Mouse (Mus musculus): ENCODE measurements at regions not wholly inside any gene's neighbourhood (a gene's known extent, or its start where the extent isn't known, plus 50 kb on each side); places are given as distances from the start of the nearest gene placed in this dataset.

DNA sequence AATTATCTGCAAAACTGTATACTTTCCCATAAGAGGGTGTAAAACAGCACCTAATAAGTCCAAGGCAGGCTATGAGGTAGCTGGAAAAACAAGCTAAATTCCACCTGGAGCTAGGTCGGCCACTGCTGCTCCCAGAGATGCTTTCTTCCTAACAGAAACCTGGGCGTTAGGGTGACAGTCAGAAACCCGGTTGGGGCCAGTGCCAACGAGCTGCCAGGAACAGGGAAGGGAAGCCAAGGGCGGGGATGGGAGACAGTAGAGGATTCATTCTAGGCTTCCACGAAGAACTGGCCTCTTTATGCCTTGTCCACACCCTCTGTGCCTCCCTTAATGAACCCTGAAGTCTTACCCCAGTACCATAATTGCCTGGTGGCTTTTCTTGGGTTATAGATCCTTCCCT lies 198.9 kb upstream of the Egln3 start:
- no peak overlapping the region for H3K4me3 ChIP-seq
- no peak overlapping the region for H3K9ac ChIP-seq
- no peaks in the 10 kb centered on the region for H3K4me1 ChIP-seq (replicated peaks)
- no peak overlapping the region for H3K4me2 ChIP-seq
- H3K9me3 ChIP-seq, result no peaks in the 10 kb centered on the region
- WGBS, result 89% methylated on average over 6 of the region's 6 CpGs
- H3K36me3 ChIP-seq, result no peaks in the 10 kb centered on the region
- H3K27me3 ChIP-seq, result no peaks in the 10 kb centered on the region
- ATAC-seq (ENCODE audit: low read depth), result no peak
- H3K27ac ChIP-seq (replicated peaks), result no peak overlapping the region

DNA sequence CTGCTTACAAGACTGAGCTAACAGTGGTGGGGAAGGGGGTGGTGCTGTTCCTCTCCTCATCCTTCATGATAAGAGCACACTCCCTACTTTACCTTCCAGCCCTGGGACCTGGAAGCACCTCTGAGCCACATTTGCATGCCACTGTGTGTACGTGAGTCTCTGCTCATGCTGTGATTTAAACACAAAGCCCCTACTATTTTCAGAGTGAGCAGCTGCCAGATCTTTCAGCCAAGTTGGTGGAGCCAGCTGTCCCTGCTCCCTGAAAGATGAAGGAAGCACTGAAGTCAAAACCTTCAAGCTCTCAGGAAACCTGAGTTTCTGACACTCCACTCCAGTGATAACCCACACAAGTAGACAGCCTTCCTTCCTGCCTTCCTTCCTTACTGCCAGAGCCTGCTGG lies 198.0 kb upstream of the Egln3 start:
- WGBS, result 33% methylated on average over 1 of the region's 1 CpGs
- no peak for ATAC-seq (ENCODE audit: low read depth)
- Histone ChIP-seq H3K9me3 (no peaks in the 10 kb centered on the region), H3K27ac (replicated peaks) (no peak overlapping the region), H3K36me3 (no peaks in the 10 kb centered on the region), H3K4me1 (replicated peaks) (no peaks in the 10 kb centered on the region), H3K9ac (no peak overlapping the region), H3K27me3 (no peaks in the 10 kb centered on the region), H3K4me3 (no peak overlapping the region), H3K4me2 (no peak overlapping the region)

DNA sequence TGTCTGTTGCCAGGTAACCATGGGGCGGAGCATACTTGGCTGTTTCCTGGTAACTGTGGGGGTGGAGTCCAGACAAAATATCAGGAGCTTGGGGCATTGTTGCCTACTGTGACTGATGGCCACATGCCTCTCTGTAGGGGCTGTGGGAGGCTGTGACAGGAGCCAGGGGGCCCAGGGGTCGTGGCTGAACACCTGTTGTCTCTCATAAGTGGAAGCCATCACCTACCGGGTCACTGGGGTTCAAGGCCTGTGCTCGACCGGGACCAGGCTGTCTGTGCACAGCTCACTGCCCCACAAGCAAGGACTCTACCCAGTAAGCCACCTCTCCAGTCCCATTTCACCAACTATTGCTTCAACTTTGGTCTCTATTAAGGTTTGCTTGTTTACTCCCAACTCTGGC lies 196.4 kb upstream of the Egln3 start:
- no peak for ATAC-seq (ENCODE audit: low read depth)

DNA sequence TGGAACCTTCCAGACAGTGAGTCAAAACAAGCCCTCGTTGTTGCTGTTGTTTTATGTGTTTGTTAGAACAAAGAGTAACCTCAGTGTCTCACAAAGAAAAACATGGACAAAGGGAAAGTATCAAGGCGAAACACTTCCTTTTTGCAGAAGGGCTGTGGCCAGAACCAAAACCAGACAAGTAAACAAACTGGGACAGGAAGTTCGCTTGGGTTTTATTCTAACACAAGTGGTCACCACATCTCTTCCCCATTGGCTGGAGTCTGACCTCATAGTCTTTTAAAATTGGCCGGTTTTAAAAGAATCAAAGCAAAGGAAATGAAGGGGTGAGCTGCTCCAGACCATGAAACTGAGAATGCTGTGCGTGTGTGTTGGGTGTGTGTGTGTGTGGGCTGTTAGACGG lies 194.4 kb upstream of the Egln3 start:
- 81% methylated on average over 6 of the region's 6 CpGs for WGBS
- no peaks in the 10 kb centered on the region for H3K9me3 ChIP-seq
- H3K27ac ChIP-seq (replicated peaks), result no peak overlapping the region
- no peak overlapping the region for H3K4me2 ChIP-seq
- no peaks in the 10 kb centered on the region for H3K36me3 ChIP-seq
- no peak overlapping the region for H3K9ac ChIP-seq
- no peaks in the 10 kb centered on the region for H3K4me1 ChIP-seq (replicated peaks)
- ATAC-seq (ENCODE audit: low read depth), result no peak
- H3K4me3 ChIP-seq, result no peak overlapping the region
- H3K27me3 ChIP-seq, result no peaks in the 10 kb centered on the region

More for the DNA sequence above, 196.4 kb upstream of the Egln3 start:
- H3K36me3 ChIP-seq, result no peaks in the 10 kb centered on the region
- no peak overlapping the region for H3K27ac ChIP-seq (replicated peaks)
- 72% methylated on average over 5 of the region's 5 CpGs for WGBS
- H3K4me1 ChIP-seq (replicated peaks), result no peaks in the 10 kb centered on the region
- H3K4me3 ChIP-seq, result no peak overlapping the region
- no peak overlapping the region for H3K9ac ChIP-seq
- no peaks in the 10 kb centered on the region for H3K27me3 ChIP-seq
- H3K4me2 ChIP-seq, result no peak overlapping the region
- no peaks in the 10 kb centered on the region for H3K9me3 ChIP-seq

DNA sequence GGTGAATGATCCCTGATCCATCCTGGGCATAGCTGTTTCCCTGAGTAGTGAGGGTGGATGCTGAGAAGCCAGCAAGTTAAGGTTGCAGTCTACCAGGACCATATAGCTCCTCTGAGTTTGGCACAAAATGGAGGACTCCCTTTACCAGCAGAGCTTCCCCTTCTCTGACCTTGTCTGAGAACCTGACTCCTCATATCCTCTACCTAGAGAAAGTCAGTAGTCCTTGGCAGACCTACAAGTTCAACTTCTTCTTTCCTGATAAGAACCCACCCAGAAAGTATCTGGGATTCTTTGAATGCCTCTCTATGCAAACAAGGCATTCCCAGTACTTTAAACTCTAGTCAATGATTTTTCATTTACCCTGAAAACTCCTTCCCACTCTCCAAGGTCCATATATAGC lies 193.3 kb upstream of the Egln3 start:
- H3K27ac ChIP-seq (replicated peaks), result no peak overlapping the region
- no peaks in the 10 kb centered on the region for H3K9me3 ChIP-seq
- H3K4me1 ChIP-seq (replicated peaks), result no peaks in the 10 kb centered on the region
- no peak overlapping the region for H3K9ac ChIP-seq
- ATAC-seq (ENCODE audit: low read depth), result no peak
- H3K4me2 ChIP-seq, result no peak overlapping the region
- H3K27me3 ChIP-seq, result no peaks in the 10 kb centered on the region
- no peaks in the 10 kb centered on the region for H3K36me3 ChIP-seq
- no peak overlapping the region for H3K4me3 ChIP-seq

DNA sequence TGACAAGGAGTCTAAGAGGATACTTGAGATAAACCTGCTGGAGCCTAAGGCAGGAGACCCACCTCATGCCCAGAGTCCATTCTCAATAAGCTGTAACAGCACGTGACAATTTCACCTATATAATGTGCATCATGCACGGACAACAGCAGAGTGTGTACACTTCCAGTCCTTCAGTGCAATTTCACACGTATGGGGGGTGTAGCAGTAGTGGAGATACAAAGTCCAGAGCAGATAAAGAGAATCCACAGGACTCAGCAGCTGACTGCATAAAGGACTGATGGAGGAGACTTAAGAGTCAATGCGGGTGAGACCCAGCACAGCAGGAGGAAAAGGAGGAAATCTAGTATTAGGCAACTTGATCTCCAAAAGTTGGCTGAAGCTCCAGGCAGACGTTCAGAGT lies 192.7 kb upstream of the Egln3 start:
- ATAC-seq (ENCODE audit: low read depth), result no peak
- no peaks in the 10 kb centered on the region for H3K4me1 ChIP-seq (replicated peaks)
- no peaks in the 10 kb centered on the region for H3K9me3 ChIP-seq
- H3K9ac ChIP-seq, result no peak overlapping the region
- no peaks in the 10 kb centered on the region for H3K36me3 ChIP-seq
- H3K27ac ChIP-seq (replicated peaks), result no peak overlapping the region
- no peak overlapping the region for H3K4me3 ChIP-seq
- no peak overlapping the region for H3K4me2 ChIP-seq
- 83% methylated on average over 5 of the region's 5 CpGs for WGBS
- H3K27me3 ChIP-seq, result no peaks in the 10 kb centered on the region

DNA sequence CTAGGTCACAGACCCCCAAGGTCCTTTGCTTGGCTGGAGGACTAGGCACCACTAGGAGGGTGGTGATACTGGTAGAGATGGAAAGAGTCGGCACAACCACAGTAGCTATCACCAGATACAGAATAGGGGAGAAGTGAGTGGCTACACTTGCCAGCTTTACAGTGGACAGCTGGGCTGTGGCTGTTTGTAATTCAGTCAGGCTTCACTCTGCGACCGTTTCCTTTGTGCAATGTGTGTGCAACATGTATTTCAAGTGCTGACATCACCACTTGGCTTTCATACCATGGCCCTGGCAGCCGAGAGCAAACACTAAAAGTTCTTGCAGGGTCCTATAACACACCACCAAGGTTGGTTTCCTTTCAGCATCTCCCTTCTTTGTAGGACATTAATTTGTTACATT lies 181.7 kb upstream of the Egln3 start:
- no peaks in the 10 kb centered on the region for H3K9me3 ChIP-seq
- no peak for ATAC-seq (ENCODE audit: low read depth)
- no peak overlapping the region for H3K27ac ChIP-seq (replicated peaks)
- no peaks in the 10 kb centered on the region for H3K36me3 ChIP-seq
- H3K27me3 ChIP-seq, result no peaks in the 10 kb centered on the region
- H3K4me3 ChIP-seq, result no peak overlapping the region
- no peak overlapping the region for H3K9ac ChIP-seq
- no peak overlapping the region for H3K4me2 ChIP-seq
- 32% methylated on average over 4 of the region's 4 CpGs for WGBS
- 0 out of 2 replicates have a peak, but pooled peaks cover 5% of the 10 kb centered on the region for H3K4me1 ChIP-seq (replicated peaks)

DNA sequence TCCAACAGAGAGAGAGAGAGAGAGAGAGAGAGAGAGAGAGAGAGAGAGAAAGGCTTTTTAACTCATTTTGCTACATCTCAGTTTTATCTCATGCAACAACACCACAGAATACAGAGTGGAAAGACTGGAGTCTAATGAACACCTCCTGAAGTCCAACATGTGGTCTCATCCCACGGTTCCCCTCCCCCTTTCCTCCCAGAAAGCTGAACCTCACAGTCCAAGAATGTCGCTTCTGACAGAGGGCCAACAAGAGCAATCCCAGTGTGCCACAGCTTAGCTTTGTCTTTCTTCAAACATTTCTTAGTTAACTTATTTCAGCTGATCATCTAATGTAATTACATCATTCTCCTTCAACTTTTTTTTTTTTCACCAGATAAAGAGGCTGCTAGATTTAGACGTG lies 180.5 kb upstream of the Egln3 start:
- Histone ChIP-seq H3K4me3 (no peak overlapping the region), H3K9me3 (no peaks in the 10 kb centered on the region), H3K9ac (no peak overlapping the region), H3K36me3 (no peaks in the 10 kb centered on the region), H3K27me3 (no peaks in the 10 kb centered on the region), H3K4me1 (replicated peaks) (0 out of 2 replicates have a peak, but pooled peaks cover 5% of the 10 kb centered on the region), H3K27ac (replicated peaks) (no peak overlapping the region), H3K4me2 (no peak overlapping the region)
- no peak for ATAC-seq (ENCODE audit: low read depth)
- WGBS, result 73% methylated on average over 3 of the region's 3 CpGs

DNA sequence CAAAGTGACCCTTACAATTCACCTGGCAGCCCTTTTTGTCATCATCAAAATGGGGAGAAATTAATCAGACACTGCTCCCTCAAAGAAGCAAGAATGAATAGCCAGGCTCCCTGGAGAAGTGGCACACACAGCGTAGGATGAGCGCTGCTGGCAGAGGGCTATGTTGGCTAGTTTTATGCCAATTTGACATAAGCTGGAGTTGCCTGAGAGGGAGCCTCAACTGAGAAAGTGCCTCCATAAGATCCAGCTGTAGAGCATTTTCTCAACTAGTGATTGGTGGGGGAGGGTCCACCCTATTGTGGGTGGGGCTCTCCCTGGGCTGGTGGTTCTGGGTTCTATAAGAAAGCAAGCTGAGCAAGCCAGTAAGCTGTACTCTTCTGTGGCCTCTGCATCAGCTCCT lies 179.3 kb upstream of the Egln3 start:
- H3K4me2 ChIP-seq, result no peak overlapping the region
- H3K27ac ChIP-seq (replicated peaks), result no peak overlapping the region
- 87% methylated on average over 2 of the region's 2 CpGs for WGBS
- no peaks in the 10 kb centered on the region for H3K36me3 ChIP-seq
- ATAC-seq (ENCODE audit: low read depth), result no peak
- 0 out of 2 replicates have a peak, but pooled peaks cover 3% of the 10 kb centered on the region for H3K9me3 ChIP-seq
- no peaks in the 10 kb centered on the region for H3K27me3 ChIP-seq
- H3K9ac ChIP-seq, result no peak overlapping the region
- H3K4me3 ChIP-seq, result no peak overlapping the region
- H3K4me1 ChIP-seq (replicated peaks), result 0 out of 2 replicates have a peak, but pooled peaks cover 5% of the 10 kb centered on the region

DNA sequence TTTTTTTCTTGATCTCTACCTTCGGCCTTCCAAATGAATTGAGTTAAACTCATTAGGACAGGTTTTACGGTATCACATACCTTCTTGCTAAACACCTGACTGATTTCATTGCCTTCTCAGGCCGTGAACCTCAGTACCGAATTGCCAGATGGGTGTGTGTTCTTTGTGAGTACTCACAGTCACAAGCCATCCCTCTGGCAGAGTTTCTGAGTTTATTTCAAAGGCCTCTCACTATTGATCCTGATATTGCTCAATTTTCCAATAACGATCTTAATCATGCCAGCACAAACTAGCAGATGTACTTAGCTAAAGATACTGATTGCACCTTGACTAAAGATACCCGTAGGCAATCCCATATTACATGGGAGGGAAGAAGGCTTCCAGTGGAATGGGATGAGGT lies 178.4 kb upstream of the Egln3 start:
- no peak overlapping the region for H3K9ac ChIP-seq
- 0 out of 2 replicates have a peak, but pooled peaks cover 3% of the 10 kb centered on the region for H3K9me3 ChIP-seq
- no peaks in the 10 kb centered on the region for H3K27me3 ChIP-seq
- 83% methylated on average over 6 of the region's 6 CpGs for WGBS
- H3K4me2 ChIP-seq, result no peak overlapping the region
- no peak overlapping the region for H3K4me3 ChIP-seq
- no peak for ATAC-seq (ENCODE audit: low read depth)
- no peak overlapping the region for H3K27ac ChIP-seq (replicated peaks)
- 0 out of 2 replicates have a peak, but pooled peaks cover 5% of the 10 kb centered on the region for H3K4me1 ChIP-seq (replicated peaks)
- no peaks in the 10 kb centered on the region for H3K36me3 ChIP-seq

DNA sequence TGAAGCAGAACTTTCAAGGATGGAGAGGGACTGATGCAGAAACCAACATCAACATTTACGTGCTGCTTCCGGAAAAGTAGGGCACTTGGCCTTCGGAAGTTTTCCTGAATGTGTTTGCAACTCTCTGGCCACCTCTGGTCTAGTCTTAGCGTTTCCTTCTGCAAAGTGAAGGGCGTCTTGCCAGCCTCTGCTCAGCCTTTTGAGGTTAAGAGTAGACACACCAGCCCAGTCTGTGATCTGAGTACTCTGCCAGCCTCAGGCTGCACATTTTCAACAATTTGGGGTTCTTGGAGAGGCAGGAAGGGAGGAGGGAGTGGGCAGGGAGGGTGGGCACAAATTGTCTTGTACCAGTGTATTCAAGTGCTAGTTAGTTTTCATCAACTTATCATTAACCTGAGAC lies 176.7 kb upstream of the Egln3 start:
- Histone ChIP-seq H3K4me3 (no peak overlapping the region), H3K27me3 (no peaks in the 10 kb centered on the region), H3K9me3 (0 out of 2 replicates have a peak, but pooled peaks cover 3% of the 10 kb centered on the region), H3K27ac (replicated peaks) (no peak overlapping the region), H3K36me3 (no peaks in the 10 kb centered on the region), H3K4me2 (no peak overlapping the region), H3K9ac (no peak overlapping the region), H3K4me1 (replicated peaks) (0 out of 2 replicates have a peak, but pooled peaks cover under 1% of the 10 kb centered on the region)
- WGBS, result 90% methylated on average over 5 of the region's 5 CpGs
- no peak for ATAC-seq (ENCODE audit: low read depth)

DNA sequence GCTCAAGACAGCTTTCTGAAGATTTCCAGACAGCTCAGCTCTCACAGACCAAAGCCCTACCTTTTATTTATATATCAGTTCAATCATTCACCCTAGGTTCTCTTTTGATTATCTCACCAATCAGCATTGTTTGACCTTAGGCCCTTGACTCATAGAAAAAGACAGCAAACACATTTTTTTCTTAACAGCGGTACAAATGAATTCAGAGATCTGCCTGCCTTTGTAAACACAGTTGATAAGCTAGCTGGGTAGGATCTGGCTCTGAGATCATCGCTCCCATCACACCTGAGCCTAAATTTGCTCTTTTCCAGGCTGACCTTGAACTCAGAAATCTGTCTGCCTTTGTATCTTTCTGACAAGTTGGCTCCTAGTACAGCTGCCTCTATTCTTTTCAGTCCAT lies 174.9 kb upstream of the Egln3 start:
- Histone ChIP-seq H3K9ac (no peak overlapping the region), H3K9me3 (0 out of 2 replicates have a peak, but pooled peaks cover 3% of the 10 kb centered on the region), H3K36me3 (no peaks in the 10 kb centered on the region), H3K4me1 (replicated peaks) (no peaks in the 10 kb centered on the region), H3K27me3 (no peaks in the 10 kb centered on the region), H3K4me3 (no peak overlapping the region), H3K4me2 (no peak overlapping the region), H3K27ac (replicated peaks) (no peak overlapping the region)
- ATAC-seq (ENCODE audit: low read depth), result no peak
- 92% methylated on average over 2 of the region's 2 CpGs for WGBS

DNA sequence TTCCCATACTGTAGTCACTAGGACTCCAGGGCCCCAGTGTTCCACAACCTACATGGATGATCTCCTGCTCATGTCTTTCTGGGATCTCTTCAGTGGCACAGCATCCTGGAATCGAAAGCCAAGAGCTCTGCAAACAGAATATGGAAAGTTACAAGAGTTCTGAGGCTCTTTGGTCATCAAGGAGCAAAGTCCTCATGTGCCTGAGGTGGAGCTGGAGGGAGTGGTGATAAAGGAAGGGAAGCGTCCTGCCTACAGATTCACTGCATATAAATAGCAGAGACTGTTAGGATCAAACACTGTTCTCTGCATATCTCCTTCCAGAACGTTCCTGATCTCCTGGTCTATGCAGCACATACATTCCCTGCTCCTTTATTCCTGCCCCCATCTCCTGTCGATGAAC lies 170.4 kb upstream of the Egln3 start:
- no peak overlapping the region for H3K9ac ChIP-seq
- no peaks in the 10 kb centered on the region for H3K27me3 ChIP-seq
- 78% methylated on average over 4 of the region's 4 CpGs for WGBS
- H3K9me3 ChIP-seq, result 0 out of 2 replicates have a peak, but pooled peaks cover 3% of the 10 kb centered on the region
- H3K36me3 ChIP-seq, result no peaks in the 10 kb centered on the region
- H3K4me1 ChIP-seq (replicated peaks), result no peaks in the 10 kb centered on the region
- no peak overlapping the region for H3K4me3 ChIP-seq
- no peak overlapping the region for H3K27ac ChIP-seq (replicated peaks)
- no peak overlapping the region for H3K4me2 ChIP-seq
- no peak for ATAC-seq (ENCODE audit: low read depth)
